ENCODE assay signal across 8 mouse cellular contexts in the genomic region with DNA sequence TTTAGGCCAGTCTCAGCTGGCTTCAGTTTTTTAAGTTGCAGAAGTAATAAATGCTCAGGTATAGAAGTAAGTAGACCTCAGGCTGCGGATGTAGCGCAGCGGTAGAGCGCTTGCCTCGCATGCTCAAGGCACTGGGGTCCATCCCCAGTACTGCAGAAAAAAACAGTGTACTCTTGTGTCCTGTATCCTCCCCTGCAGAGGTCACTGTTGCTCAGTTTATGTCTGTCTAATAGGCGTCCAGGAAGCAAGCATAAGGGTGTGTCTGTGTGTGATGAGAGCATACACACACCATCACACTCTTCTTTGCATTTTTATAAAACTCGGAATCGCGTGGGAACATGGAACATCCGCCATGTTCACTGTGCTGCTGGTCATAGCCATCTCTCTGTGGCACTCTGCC. TPM values are rescaled to one million over a fixed set of nuclear protein-coding genes. Genes with fewer than 3 reads are reported as not detected.
DNase-seq lines count a peak whose midpoint lies in the region; ATAC-seq and TF ChIP-seq lines count a peak whose summit lies in the region.

No protein-coding gene starts in this region.

- H3K4me1 ChIP-seq in intestine, embryonic 14.5 days (replicated peaks; ENCODE audit: control insufficient read depth, insufficient read depth, low read length): peaks cover 5% of the 10 kb centered on the region
- peaks cover 6% of the 10 kb centered on the region; the same call in 1 of the 2 replicates for H3K4me1 ChIP-seq in intestine, embryonic 15.5 days (replicated peaks)
- H3K4me1 ChIP-seq in CH12.LX (ENCODE audit: control insufficient read depth in 1 of 2, insufficient read depth in 2 of 2): peaks cover 22 to 86% of the 10 kb centered on the region in 2 experiments
- peaks cover 29% of the 10 kb centered on the region for H3K4me1 ChIP-seq in hindbrain, embryonic 13.5 days (replicated peaks)

- in situ Hi-C loops in CH12.LX (cut with MboI; ENCODE audit: low pct_ligation_motif_present, low pct_unique_long_range_greater_than_20kb, low sequenced_read_pairs): no loop called here

- peaks cover 82% of the 10 kb centered on the region for H3K36me3 ChIP-seq in intestine, embryonic 14.5 days (ENCODE audit: control insufficient read depth, insufficient read depth, low read length)
- peaks cover 56% of the 10 kb centered on the region for H3K36me3 ChIP-seq in intestine, embryonic 15.5 days
- H3K36me3 ChIP-seq in CH12.LX (replicated peaks in 1 of 2; ENCODE audit: control insufficient read depth in 1 of 2, insufficient read depth in 1 of 2, low read length in 1 of 2): peaks cover 77 to 95% of the 10 kb centered on the region in 2 experiments
- H3K36me3 ChIP-seq in hindbrain, embryonic 13.5 days: peaks cover 82% of the 10 kb centered on the region

- 85% methylated on average over 10 of the region's 10 CpGs for WGBS in intestine, embryonic 14.5 days
- 84% methylated on average over 10 of the region's 10 CpGs for WGBS in intestine, embryonic 15.5 days
- WGBS in hindbrain, embryonic 13.5 days: 86% methylated on average over 10 of the region's 10 CpGs

- no peak overlapping the region for H3K9ac ChIP-seq in intestine, embryonic 14.5 days (ENCODE audit: low read length)
- no peak overlapping the region for H3K9ac ChIP-seq in intestine, embryonic 15.5 days
- H3K9ac ChIP-seq in CH12.LX (ENCODE audit: insufficient read depth, low read depth): no peak overlapping the region
- H3K9ac ChIP-seq in hindbrain, embryonic 13.5 days: no peak overlapping the region

- TF ChIP-seq POLR2A in CH12.LX (IDR thresholded peaks at IDR 0.05; ENCODE audit: low read depth, low read length): no peak

- H3K27ac ChIP-seq in intestine, embryonic 14.5 days (ENCODE audit: low read depth): no peak overlapping the region
- H3K27ac ChIP-seq in intestine, embryonic 15.5 days: no peak overlapping the region
- H3K27ac ChIP-seq in CH12.LX (ENCODE audit: insufficient read depth, low read depth): peak overlapping the region; percentile 83
- H3K27ac ChIP-seq in hindbrain, embryonic 13.5 days: no peak overlapping the region

- peak; percentile 69 for TF ChIP-seq RAD21 in CH12.LX (IDR thresholded peaks at IDR 0.05; ENCODE audit: low read depth, low read length)

- 0 out of 2 replicates have a peak, but pooled peaks have one; percentile 4 for ATAC-seq in intestine, embryonic 14.5 days (replicated peaks; ENCODE audit: low FRiP score, low TSS enrichment, low read depth)
- no peak for ATAC-seq in intestine, embryonic 15.5 days
- ATAC-seq in erythroblast, adult 5-6 weeks (replicated peaks; ENCODE audit: low FRiP score, poor library complexity, severe bottlenecking): 0 out of 2 replicates have a peak, but pooled peaks have one; percentile 33
- ATAC-seq in monocyte, adult 5-6 weeks (replicated peaks; ENCODE audit: insufficient number of reproducible peaks, low FRiP score, low TSS enrichment, poor library complexity, severe bottlenecking): 0 out of 2 replicates have a peak, but pooled peaks have one; percentile 42
- ATAC-seq in hindbrain, embryonic 13.5 days (ENCODE audit: low FRiP score): no peak

- dilution Hi-C loops in CH12.LX (cut with MboI; ENCODE audit: extremely low pct_ligation_motif_present, extremely low pct_unique_long_range_greater_than_20kb, low sequenced_read_pairs): no loop called here

- TF ChIP-seq CTCF in CH12.LX (conservative IDR thresholded peaks at IDR 0.05 in 1 of 2, IDR thresholded peaks at IDR 0.05 in 1 of 2; ENCODE audit: low read depth in 2 of 2, low read length in 2 of 2): peak; percentile 17 to 73; a peak in 3 of 4 replicates

- no peaks in the 10 kb centered on the region for H3K9me3 ChIP-seq in intestine, embryonic 14.5 days (ENCODE audit: control insufficient read depth, low read length)
- H3K9me3 ChIP-seq in intestine, embryonic 15.5 days: no peaks in the 10 kb centered on the region
- no peaks in the 10 kb centered on the region for H3K9me3 ChIP-seq in CH12.LX (replicated peaks; ENCODE audit: low read length)
- H3K9me3 ChIP-seq in hindbrain, embryonic 13.5 days: no peaks in the 10 kb centered on the region

- H3K4me2 ChIP-seq in intestine, embryonic 14.5 days (ENCODE audit: low read length): no peak overlapping the region
- no peak overlapping the region for H3K4me2 ChIP-seq in intestine, embryonic 15.5 days (replicated peaks)
- no peak overlapping the region for H3K4me2 ChIP-seq in CH12.LX (ENCODE audit: insufficient read depth, low read depth, poor library complexity, severe bottlenecking)
- H3K4me2 ChIP-seq in hindbrain, embryonic 13.5 days: no peak overlapping the region

- H3K79me2 ChIP-seq in CH12.LX (replicated peaks; ENCODE audit: control insufficient read depth, extremely low read depth, insufficient read depth, poor library complexity, severe bottlenecking): peaks cover 30% of the 10 kb centered on the region

- no peaks in the 10 kb centered on the region for H3K27me3 ChIP-seq in intestine, embryonic 14.5 days (replicated peaks; ENCODE audit: control insufficient read depth, insufficient read depth, low read length)
- no peaks in the 10 kb centered on the region for H3K27me3 ChIP-seq in intestine, embryonic 15.5 days (replicated peaks)
- H3K27me3 ChIP-seq in CH12.LX (replicated peaks): no peaks in the 10 kb centered on the region
- H3K27me3 ChIP-seq in hindbrain, embryonic 13.5 days: no peaks in the 10 kb centered on the region

- no peak overlapping the region for H3K4me3 ChIP-seq in intestine, embryonic 14.5 days (ENCODE audit: low read depth, low read length)
- no peak overlapping the region for H3K4me3 ChIP-seq in intestine, embryonic 15.5 days (replicated peaks)
- H3K4me3 ChIP-seq in CH12.LX (replicated peaks in 1 of 3; ENCODE audit: low read depth in 2 of 3, low read length in 2 of 3, poor library complexity in 1 of 3): peak overlapping the region in 1 of 3 experiments; percentile 25
- H3K4me3 ChIP-seq in hindbrain, embryonic 13.5 days: no peak overlapping the region

- DNase-seq in intestine, embryonic 14.5 days (ENCODE audit: low spot score): no peak
- peak; percentile 86 for DNase-seq in CH12.LX (ENCODE audit: extremely low read depth)
- no peak for DNase-seq in urinary bladder, postnatal 10 days (ENCODE audit: low spot score)
- DNase-seq in gastrocnemius, postnatal 4 days (ENCODE audit: low spot score in 2 of 2): no peak

- TF ChIP-seq EP300 in CH12.LX (IDR thresholded peaks at IDR 0.05; ENCODE audit: low read length): no peak

RNA-seq across cellular contexts. Expression of gene Fkrp, which starts 9.3 kb away (rescaled TPM):
- polyA plus RNA-seq in intestine, embryonic 14.5 days (2014; fragmentation: Nextera tagmentation; extraction: Ambion mirVana): 27.5 and 28.3 TPM in 2 replicates
- 25.1 and 25.6 TPM in 2 replicates for polyA plus RNA-seq in intestine, embryonic 15.5 days (2015; fragmentation: Nextera tagmentation; extraction: Ambion mirVana)
- total RNA-seq in CH12.LX (2012; rRNA removed) (19.6 and 20.3 TPM in 2 replicates), CH12.LX (2014; rRNA removed) (13.0 and 16.5 TPM in 2 replicates)
- polyA plus RNA-seq in CH12.LX (2012; ENCODE audit: insufficient read length, low read depth): 19.6 and 23.4 TPM in 2 replicates
- 2.5 and 4.2 TPM in 2 replicates for total RNA-seq in erythroblast, adult 5-6 weeks (2015; ENCODE audit: low replicate concordance)
- total RNA-seq in erythroblast, adult 5-6 weeks (2017; ENCODE audit: low replicate concordance): 3.1 and 8.0 TPM in 2 replicates
- total RNA-seq in monocyte, adult 5-6 weeks (2017): 9.6 to 15.3 TPM (median 10.6 TPM) in 3 replicates
- 43.6 and 45.3 TPM in 2 replicates for polyA plus RNA-seq in hindbrain, embryonic 13.5 days (2015; fragmentation: Nextera tagmentation; extraction: Ambion mirVana)
- total RNA-seq in gastrocnemius, postnatal 4 days (2021): 10 to 100 TPM; 22.7 to 22.9 TPM

RNA-seq across cellular contexts. Expression of gene Strn4, which starts 10.1 kb away (rescaled TPM):
- 107 and 111 TPM in 2 replicates for polyA plus RNA-seq in intestine, embryonic 14.5 days (2014; fragmentation: Nextera tagmentation; extraction: Ambion mirVana)
- polyA plus RNA-seq in intestine, embryonic 15.5 days (2015; fragmentation: Nextera tagmentation; extraction: Ambion mirVana): 77.3 and 85.5 TPM in 2 replicates
- total RNA-seq in CH12.LX (2012; rRNA removed) (57.4 and 63.5 TPM in 2 replicates), CH12.LX (2014; rRNA removed) (41.7 and 46.0 TPM in 2 replicates)
- polyA plus RNA-seq in CH12.LX (2012; ENCODE audit: insufficient read length, low read depth): 69.7 and 74.5 TPM in 2 replicates
- 21.5 and 22.4 TPM in 2 replicates for total RNA-seq in erythroblast, adult 5-6 weeks (2015; ENCODE audit: low replicate concordance)
- total RNA-seq in erythroblast, adult 5-6 weeks (2017; ENCODE audit: low replicate concordance): 34.3 and 69.7 TPM in 2 replicates
- 70.9 to 99.8 TPM (median 71.5 TPM) in 3 replicates for total RNA-seq in monocyte, adult 5-6 weeks (2017)
- 159 and 172 TPM in 2 replicates for polyA plus RNA-seq in hindbrain, embryonic 13.5 days (2015; fragmentation: Nextera tagmentation; extraction: Ambion mirVana)
- 10 to 100 TPM; 66.6 to 78.7 TPM for total RNA-seq in gastrocnemius, postnatal 4 days (2021)

RNA-seq across cellular contexts. Expression of gene Prkd2, which starts 16.9 kb away (rescaled TPM):
- 12.0 and 12.8 TPM in 2 replicates for polyA plus RNA-seq in intestine, embryonic 14.5 days (2014; fragmentation: Nextera tagmentation; extraction: Ambion mirVana)
- 9.7 and 12.5 TPM in 2 replicates for polyA plus RNA-seq in intestine, embryonic 15.5 days (2015; fragmentation: Nextera tagmentation; extraction: Ambion mirVana)
- total RNA-seq in CH12.LX (2012; rRNA removed): 18.0 and 18.7 TPM in 2 replicates
- total RNA-seq in CH12.LX (2014; rRNA removed): 8.6 and 9.8 TPM in 2 replicates
- 32.2 and 39.0 TPM in 2 replicates for polyA plus RNA-seq in CH12.LX (2012; ENCODE audit: insufficient read length, low read depth)
- 4.6 and 18.8 TPM in 2 replicates for total RNA-seq in erythroblast, adult 5-6 weeks (2015; ENCODE audit: low replicate concordance)
- total RNA-seq in erythroblast, adult 5-6 weeks (2017; ENCODE audit: low replicate concordance): 2.5 and 5.1 TPM in 2 replicates
- 13.1 to 26.6 TPM (median 15.6 TPM) in 3 replicates for total RNA-seq in monocyte, adult 5-6 weeks (2017)
- 6.6 and 7.3 TPM in 2 replicates for polyA plus RNA-seq in hindbrain, embryonic 13.5 days (2015; fragmentation: Nextera tagmentation; extraction: Ambion mirVana)
- 10 to 100 TPM; 16.8 to 17.4 TPM for total RNA-seq in gastrocnemius, postnatal 4 days (2021)

RNA-seq across cellular contexts. Expression of gene Slc1a5, which starts 44.6 kb away (rescaled TPM):
- polyA plus RNA-seq in intestine, embryonic 14.5 days (2014; fragmentation: Nextera tagmentation; extraction: Ambion mirVana): 41.5 and 43.9 TPM in 2 replicates
- polyA plus RNA-seq in intestine, embryonic 15.5 days (2015; fragmentation: Nextera tagmentation; extraction: Ambion mirVana): 61.8 and 64.0 TPM in 2 replicates
- 147 and 174 TPM in 2 replicates for total RNA-seq in CH12.LX (2012; rRNA removed)
- total RNA-seq in CH12.LX (2014; rRNA removed): 115 TPM in 2 replicates
- 191 and 245 TPM in 2 replicates for polyA plus RNA-seq in CH12.LX (2012; ENCODE audit: insufficient read length, low read depth)
- total RNA-seq in erythroblast, adult 5-6 weeks (2015; ENCODE audit: low replicate concordance): 655 and 701 TPM in 2 replicates
- total RNA-seq in erythroblast, adult 5-6 weeks (2017; ENCODE audit: low replicate concordance): 713 and 810 TPM in 2 replicates
- total RNA-seq in monocyte, adult 5-6 weeks (2017): 40.9 to 71.2 TPM (median 56.6 TPM) in 3 replicates
- polyA plus RNA-seq in hindbrain, embryonic 13.5 days (2015; fragmentation: Nextera tagmentation; extraction: Ambion mirVana): 8.6 and 8.7 TPM in 2 replicates
- total RNA-seq in gastrocnemius, postnatal 4 days (2021): 10 to 100 TPM; 51.8 to 55.1 TPM

RNA-seq across cellular contexts. Expression of gene Dact3, which starts 49.3 kb away (rescaled TPM):
- polyA plus RNA-seq in intestine, embryonic 14.5 days (2014; fragmentation: Nextera tagmentation; extraction: Ambion mirVana): 5.3 and 5.5 TPM in 2 replicates
- 3.1 and 3.2 TPM in 2 replicates for polyA plus RNA-seq in intestine, embryonic 15.5 days (2015; fragmentation: Nextera tagmentation; extraction: Ambion mirVana)
- total RNA-seq in CH12.LX (2012; rRNA removed) (2.9 and 3.5 TPM in 2 replicates), CH12.LX (2014; rRNA removed) (4.0 and 5.1 TPM in 2 replicates)
- 9.2 and 12.0 TPM in 2 replicates for polyA plus RNA-seq in CH12.LX (2012; ENCODE audit: insufficient read length, low read depth)
- total RNA-seq in erythroblast, adult 5-6 weeks (2015; ENCODE audit: low replicate concordance): not detected in 2 replicates
- not detected in 2 replicates for total RNA-seq in erythroblast, adult 5-6 weeks (2017; ENCODE audit: low replicate concordance)
- not detected in 3 replicates for total RNA-seq in monocyte, adult 5-6 weeks (2017)
- polyA plus RNA-seq in hindbrain, embryonic 13.5 days (2015; fragmentation: Nextera tagmentation; extraction: Ambion mirVana): 2.8 and 2.9 TPM in 2 replicates
- total RNA-seq in gastrocnemius, postnatal 4 days (2021): 10 to 100 TPM; 17.8 to 19.0 TPM

Comparison
In these comparisons a context has a peak if more than half of its experiments do, and no peak if none do; other contexts are left out.
1. ATAC-seq: peak in intestine, embryonic 14.5 days (single experiment), erythroblast, adult 5-6 weeks (single experiment) and monocyte, adult 5-6 weeks (single experiment); none in intestine, embryonic 15.5 days (single experiment) and hindbrain, embryonic 13.5 days (single experiment).